Mouse (Mus musculus) heart, embryonic 16.5 days (tissue): ENCODE data around the gene Izumo4. TPM values are rescaled to one million over a fixed set of nuclear protein-coding genes. Genes with fewer than 3 reads are reported as not detected.

ENCODE experiments used
- ATAC-seq: fragments of 200-750 bp; cut with Nextera tagmentation; replicated peaks from 2 replicates; pipeline ENCODE4 v1.8.0; 2017; ENCODE audit warnings: moderate number of reproducible peaks; ENCODE audit not compliant: insufficient read depth, low FRiP score; ENCODE audit errors: extremely low read depth
- H3K27ac ChIP-seq: fragments of 300-500 bp; sonication (generic); 2 replicates; pipeline ENCODE4 v1.5.1; 2014; ENCODE audit warnings: mild to moderate bottlenecking, low read length, control low read depth, moderate library complexity
- H3K27me3 ChIP-seq: fragments of 300-500 bp; sonication (generic); 2 replicates; pipeline ENCODE4 v1.6.1; 2014; ENCODE audit warnings: low read length, mixed read lengths; ENCODE audit not compliant: control insufficient read depth, insufficient read depth
- H3K36me3 ChIP-seq: fragments of 300-500 bp; sonication (generic); 2 replicates; pipeline ENCODE4 v1.6.1; 2014; ENCODE audit not compliant: control insufficient read depth, insufficient read depth
- H3K4me1 ChIP-seq: fragments of 300-500 bp; sonication (generic); 2 replicates; pipeline ENCODE4 v1.6.1; 2014; ENCODE audit warnings: low read length, mixed read lengths; ENCODE audit not compliant: control insufficient read depth, insufficient read depth
- H3K4me2 ChIP-seq: fragments of 300-500 bp; sonication (generic); 2 replicates; pipeline ENCODE4 v1.6.1; 2014; ENCODE audit warnings: low read depth, mild to moderate bottlenecking, control low read depth, low read length
- H3K4me3 ChIP-seq: fragments of 300-500 bp; sonication (generic); 2 replicates; pipeline ENCODE4 v1.5.1; 2014; ENCODE audit warnings: mild to moderate bottlenecking, control low read depth, low read length
- H3K9ac ChIP-seq: fragments of 300-500 bp; sonication (generic); 2 replicates; pipeline ENCODE4 v1.6.1; 2014; ENCODE audit warnings: low read length, control low read depth
- H3K9me3 ChIP-seq: fragments of 300-500 bp; sonication (generic); replicated peaks from 2 replicates; pipeline ENCODE4 v1.6.1; 2016; ENCODE audit warnings: low read length; ENCODE audit not compliant: control insufficient read depth
- WGBS: fragments of 180-500 bp; shearing (Covaris S2); extraction: QIAGEN DNeasy Blood & Tissue Kit; methylation state at CpG from one replicate; pipeline ENCODE4 v1.1.7; 2014; 5-methylcytosine and 5-hydroxymethylcytosine counted together
- polyA plus RNA-seq: library from polyadenylated mRNA; unstranded; fragments of >200 nt; fragmentation: Nextera tagmentation; extraction: Ambion mirVana; gene quantifications from 2 replicates; pipeline ENCODE4 v1.2.1, GENCODE M21; 2015

Gene Izumo4
- polyA plus RNA-seq, 1 experiment from 2014 or later = 13.2 TPM

DNA sequence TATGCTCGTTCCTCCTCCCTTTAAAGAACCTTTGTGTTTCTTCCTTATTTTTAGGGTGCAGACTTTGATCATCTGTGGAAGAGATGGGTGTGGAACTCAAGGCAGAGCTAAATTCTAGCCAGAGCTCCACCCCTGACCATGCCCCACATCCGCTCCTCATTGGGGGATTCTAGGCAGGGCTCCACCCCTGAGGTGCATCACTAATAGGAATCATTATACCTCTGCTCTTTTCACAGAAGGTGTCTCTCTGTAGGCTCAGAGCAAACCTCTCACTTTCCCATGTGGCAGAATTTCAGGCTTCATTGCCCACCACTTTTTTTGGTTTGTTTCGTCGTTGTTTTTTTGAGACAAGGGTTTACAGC is 43.2 kb upstream of the Izumo4 start:
- Histone ChIP-seq H3K4me2 (peak overlapping the region; percentile 58), H3K9me3 (no peaks in the 10 kb centered on the region), H3K27ac (peak overlapping the region; percentile 71), H3K9ac (peak overlapping the region; percentile 44; the same call in 1 of the 2 replicates), H3K4me3 (peak overlapping the region; percentile 6; the same call in 1 of the 2 replicates), H3K4me1 (peaks cover 37% of the 10 kb centered on the region), H3K27me3 (no peaks in the 10 kb centered on the region), H3K36me3 (no peaks in the 10 kb centered on the region)
- no peak for ATAC-seq
- WGBS = 63% methylated on average over 4 of the region's 4 CpGs

DNA sequence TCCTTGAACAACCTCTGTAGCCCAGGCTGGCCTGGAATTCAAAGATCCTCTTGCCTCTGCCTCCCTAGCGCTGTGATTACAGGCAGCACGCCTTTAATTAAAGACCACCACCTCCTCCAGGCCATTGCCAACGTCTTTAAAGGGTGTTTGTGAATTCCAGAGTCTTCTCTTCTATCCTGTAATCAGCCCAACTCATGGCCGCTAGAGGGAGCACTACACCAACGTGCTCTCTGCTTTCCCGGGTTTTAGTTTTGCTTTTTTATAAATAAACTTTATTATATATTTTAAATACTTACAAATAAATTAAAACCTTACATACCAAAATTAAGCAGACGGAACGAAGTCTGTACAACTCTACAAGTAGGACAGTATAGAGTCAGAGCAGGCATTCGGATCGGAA is 42.8 kb upstream of the Izumo4 start:
- H3K4me2 ChIP-seq = peak overlapping the region; percentile 58
- H3K36me3 ChIP-seq = no peaks in the 10 kb centered on the region
- no peaks in the 10 kb centered on the region for H3K27me3 ChIP-seq
- WGBS = 11% methylated on average over 10 of the region's 10 CpGs
- no peak for ATAC-seq
- H3K9me3 ChIP-seq = no peaks in the 10 kb centered on the region
- peak overlapping the region; percentile 43 for H3K4me3 ChIP-seq
- H3K4me1 ChIP-seq = peaks cover 40% of the 10 kb centered on the region
- H3K9ac ChIP-seq = peak overlapping the region; percentile 53; the same call in 1 of the 2 replicates
- peak overlapping the region; percentile 71 for H3K27ac ChIP-seq

DNA sequence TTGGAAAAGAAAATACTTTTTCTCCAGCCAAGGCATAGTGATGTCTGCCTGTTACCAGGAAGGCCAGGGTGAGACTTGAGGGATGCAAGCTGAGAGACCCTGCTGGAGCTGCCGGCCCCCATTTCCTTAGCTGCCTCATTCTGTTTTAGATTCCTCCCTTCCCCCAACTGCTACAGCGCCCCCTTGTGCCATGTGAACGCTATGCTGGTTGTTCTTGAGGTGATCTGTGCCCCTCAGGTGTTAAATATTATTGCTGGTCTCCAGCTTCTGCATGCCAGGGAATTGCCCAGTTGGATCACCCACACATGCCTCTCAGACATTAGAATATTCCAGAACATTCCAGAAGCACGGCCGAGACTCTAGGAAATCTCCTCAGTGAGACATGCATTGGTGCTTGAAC is 40.8 kb upstream of the Izumo4 start:
- Histone ChIP-seq H3K4me1 (peaks cover 42% of the 10 kb centered on the region), H3K27ac (no peak overlapping the region), H3K9me3 (no peaks in the 10 kb centered on the region), H3K36me3 (peaks cover 3% of the 10 kb centered on the region; the same call in 1 of the 2 replicates), H3K4me3 (no peak overlapping the region), H3K27me3 (no peaks in the 10 kb centered on the region), H3K4me2 (no peak overlapping the region), H3K9ac (no peak overlapping the region)
- no peak for ATAC-seq
- 38% methylated on average over 5 of the region's 5 CpGs for WGBS

DNA sequence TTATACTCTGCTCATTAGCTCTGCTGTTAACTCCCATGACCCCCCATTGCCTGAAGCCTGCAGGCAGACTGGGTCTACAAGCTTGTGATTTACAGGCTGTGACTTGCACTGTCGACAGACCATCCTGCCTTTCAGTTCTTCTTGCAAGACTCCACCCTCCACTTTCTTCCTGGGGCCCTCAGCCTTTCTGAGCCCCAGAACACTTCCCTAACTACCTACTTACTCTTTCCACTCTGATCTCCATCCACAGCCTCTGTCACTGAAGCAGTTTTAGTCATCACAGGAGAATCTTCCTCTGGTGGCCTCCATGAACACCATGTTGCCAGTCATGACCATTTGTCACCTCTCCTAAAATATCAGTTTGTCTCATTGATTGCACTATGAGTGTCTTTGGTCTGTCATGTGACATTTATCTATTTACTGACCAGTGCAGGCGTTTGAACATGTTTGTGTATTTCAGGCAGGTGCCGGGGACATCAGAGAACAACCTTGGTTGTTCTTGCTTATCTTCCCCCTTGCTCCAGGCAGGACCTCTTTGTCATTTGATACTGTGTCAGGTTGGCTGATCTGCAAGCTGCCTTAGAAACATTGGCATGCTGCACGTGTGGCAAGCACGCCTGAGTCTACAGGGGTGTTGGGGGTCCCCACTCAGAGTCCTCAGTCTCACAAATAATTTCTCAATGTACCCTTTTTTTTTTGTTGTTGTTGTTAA is 38.3 kb upstream of the Izumo4 start:
- H3K4me1 ChIP-seq = peaks cover 38% of the 10 kb centered on the region
- no peak overlapping the region; the same call in 1 of the 2 replicates for H3K9ac ChIP-seq
- H3K36me3 ChIP-seq = peaks cover 27% of the 10 kb centered on the region
- peak overlapping the region; percentile 47; the same call in 1 of the 2 replicates for H3K4me2 ChIP-seq
- ATAC-seq = no peak
- H3K27ac ChIP-seq = peak overlapping the region; percentile 89
- WGBS = 23% methylated on average over 5 of the region's 5 CpGs
- no peaks in the 10 kb centered on the region for H3K27me3 ChIP-seq
- no peaks in the 10 kb centered on the region for H3K9me3 ChIP-seq
- H3K4me3 ChIP-seq = no peak overlapping the region

DNA sequence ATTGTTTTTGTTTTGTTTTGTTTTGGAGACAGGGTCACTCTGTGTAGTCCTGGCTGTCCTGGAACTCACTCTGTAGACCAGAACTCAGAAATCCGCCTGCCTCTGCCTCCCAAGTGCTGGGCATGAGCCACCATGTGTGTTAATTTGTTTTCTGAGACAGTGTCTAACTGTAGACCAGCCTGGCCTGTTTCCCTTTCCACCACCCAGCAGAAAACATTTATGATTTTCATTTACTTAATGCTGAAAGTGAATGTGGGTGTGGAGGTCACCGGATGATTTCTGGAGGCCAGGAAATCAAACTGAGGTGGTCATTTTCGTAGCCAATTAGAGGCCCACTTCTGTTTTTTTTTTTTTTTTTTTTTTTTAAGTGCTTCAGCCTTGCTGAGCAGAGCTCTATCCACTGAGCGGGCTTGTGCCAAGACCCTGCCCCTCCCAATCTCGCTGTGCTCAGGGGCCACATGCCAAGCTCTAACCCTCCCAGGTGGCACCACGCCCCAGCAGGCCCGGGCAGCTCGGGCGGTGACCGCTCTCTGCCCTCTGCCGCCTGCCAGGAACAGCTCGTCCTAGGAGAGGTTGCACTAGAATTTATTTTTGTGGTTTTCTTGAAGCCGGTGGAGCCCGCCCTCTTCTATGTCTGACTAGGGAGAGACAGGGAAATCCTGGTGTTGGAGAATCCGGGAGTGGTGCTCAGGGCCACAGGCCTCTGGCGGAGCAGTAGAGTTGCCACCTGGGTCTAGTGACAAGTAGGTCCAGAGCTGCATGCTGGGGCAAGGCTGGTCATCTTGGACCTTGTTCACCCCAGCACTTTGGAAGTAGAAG is 37.6 kb upstream of the Izumo4 start:
- no peaks in the 10 kb centered on the region for H3K27me3 ChIP-seq
- ATAC-seq = peak; percentile 78
- H3K4me3 ChIP-seq = peak overlapping the region; percentile 9
- peak overlapping the region; percentile 47 for H3K4me2 ChIP-seq
- H3K9ac ChIP-seq = peak overlapping the region; percentile 69
- peak overlapping the region; percentile 89 for H3K27ac ChIP-seq
- no peaks in the 10 kb centered on the region for H3K9me3 ChIP-seq
- H3K4me1 ChIP-seq = peaks cover 35% of the 10 kb centered on the region
- peaks cover 35% of the 10 kb centered on the region for H3K36me3 ChIP-seq
- WGBS = 8% methylated on average over 16 of the region's 16 CpGs

DNA sequence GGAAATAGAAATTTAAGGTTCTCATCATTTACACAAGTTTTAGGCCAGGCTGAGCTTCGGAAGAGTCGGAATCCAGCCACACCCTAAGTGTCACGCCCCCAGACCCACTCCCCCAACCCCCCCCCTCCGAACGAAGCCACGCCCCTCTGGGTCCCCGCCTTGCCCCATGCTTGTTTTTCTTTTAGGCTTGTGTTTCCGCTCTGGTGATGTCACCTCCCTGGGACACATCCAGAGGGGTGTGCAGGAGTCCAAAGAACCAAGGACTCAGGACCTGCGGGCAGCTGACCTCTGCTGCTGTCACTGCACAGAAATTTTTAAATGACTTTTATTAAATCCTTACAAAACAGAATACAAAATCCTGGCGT is 37.0 kb upstream of the Izumo4 start:
- H3K9ac ChIP-seq = peak overlapping the region; percentile 69

DNA sequence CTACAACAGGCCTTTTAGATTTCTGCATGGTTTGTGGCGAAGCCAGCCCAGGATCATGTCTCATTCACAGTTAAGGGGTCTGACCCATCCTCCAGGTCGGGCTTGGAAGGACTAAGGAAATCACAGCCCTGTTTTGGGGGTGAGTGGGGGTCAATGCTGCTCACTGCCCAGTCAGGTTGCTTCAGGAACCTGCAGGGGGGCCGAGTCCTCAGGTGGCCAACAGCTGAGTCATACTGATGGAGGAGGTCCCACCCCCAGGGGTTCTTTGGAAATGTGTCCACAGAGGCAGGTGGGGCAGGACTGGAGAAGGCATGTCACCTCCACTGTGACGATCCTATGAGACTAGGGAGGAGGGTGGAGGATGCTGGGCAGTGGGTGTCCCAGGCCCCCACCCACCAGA is 36.5 kb upstream of the Izumo4 start:
- Histone ChIP-seq H3K4me3 (no peak overlapping the region), H3K4me1 (peaks cover 44% of the 10 kb centered on the region), H3K9me3 (no peaks in the 10 kb centered on the region), H3K36me3 (peaks cover 43% of the 10 kb centered on the region), H3K4me2 (peak overlapping the region; percentile 47; the same call in 1 of the 2 replicates), H3K27ac (peak overlapping the region; percentile 89), H3K9ac (peak overlapping the region; percentile 69), H3K27me3 (no peaks in the 10 kb centered on the region)
- ATAC-seq = no peak
- WGBS = 59% methylated on average over 4 of the region's 4 CpGs

More for the DNA sequence above, 37.0 kb upstream of the Izumo4 start:
- H3K27ac ChIP-seq = peak overlapping the region; percentile 89
- no peaks in the 10 kb centered on the region for H3K27me3 ChIP-seq
- H3K4me1 ChIP-seq = peaks cover 40% of the 10 kb centered on the region
- peaks cover 41% of the 10 kb centered on the region for H3K36me3 ChIP-seq
- ATAC-seq = peak; percentile 61
- 15% methylated on average over 10 of the region's 10 CpGs for WGBS
- peak overlapping the region; percentile 9 for H3K4me3 ChIP-seq
- H3K4me2 ChIP-seq = peak overlapping the region; percentile 47
- no peaks in the 10 kb centered on the region for H3K9me3 ChIP-seq

DNA sequence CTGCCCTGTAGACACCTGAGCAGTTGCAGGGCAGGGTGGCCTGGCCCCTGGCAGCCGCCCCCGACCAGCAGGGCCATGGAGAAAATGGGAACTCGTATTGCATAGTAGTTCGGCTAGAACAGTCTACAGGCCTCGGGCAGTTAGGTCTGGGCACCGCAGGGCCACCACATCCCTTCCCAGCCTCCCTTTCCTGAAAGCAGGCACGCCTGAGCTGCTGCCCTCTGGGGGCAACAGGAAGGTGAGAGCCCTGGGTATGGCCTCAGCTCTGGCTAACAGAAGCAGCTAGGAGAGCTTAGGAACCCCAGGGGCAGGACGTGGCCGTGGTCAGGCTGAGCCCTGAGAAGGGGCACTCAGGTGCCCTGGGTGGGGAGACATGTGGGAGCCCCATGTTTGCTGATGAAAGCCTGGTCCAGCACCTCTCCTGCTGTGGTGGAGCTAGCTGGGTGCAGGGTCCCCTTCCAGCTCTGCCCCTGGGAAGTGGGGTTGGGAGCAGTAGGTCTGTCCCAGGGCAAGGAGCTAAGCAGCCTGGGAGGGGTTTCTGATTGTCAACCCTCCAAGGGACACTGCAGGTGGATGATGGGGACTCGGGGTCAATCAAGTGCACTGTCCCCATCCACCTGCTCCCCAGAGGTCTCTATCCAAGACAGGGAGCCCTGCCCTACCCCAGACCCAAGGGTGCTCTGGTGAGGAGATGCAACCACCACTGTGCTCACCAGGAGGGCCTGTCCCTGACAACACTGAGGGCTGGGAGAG is 35.8 kb upstream of the Izumo4 start:
- Histone ChIP-seq H3K4me2 (no peak overlapping the region), H3K4me1 (peaks cover 43% of the 10 kb centered on the region), H3K27ac (peak overlapping the region; percentile 89), H3K36me3 (peaks cover 46% of the 10 kb centered on the region), H3K9me3 (no peaks in the 10 kb centered on the region), H3K4me3 (no peak overlapping the region), H3K27me3 (no peaks in the 10 kb centered on the region), H3K9ac (peak overlapping the region; percentile 69; the same call in 1 of the 2 replicates)
- no peak for ATAC-seq
- WGBS = 69% methylated on average over 10 of the region's 10 CpGs
